Mouse (Mus musculus): ENCODE data around the gene Sqstm1. TPM values are rescaled to one million over a fixed set of nuclear protein-coding genes. Genes with fewer than 3 reads are reported as not detected.

Gene Sqstm1
- polyA plus RNA-seq, 1 experiment from 2014 or later: 181 TPM

- H3K4me2 ChIP-seq (ENCODE audit: low read length): no peak overlapping the region
- no peaks in the 10 kb centered on the region for H3K27me3 ChIP-seq (replicated peaks; ENCODE audit: control insufficient read depth, insufficient read depth, low read length)
- H3K9me3 ChIP-seq (ENCODE audit: control insufficient read depth, low read length): no peaks in the 10 kb centered on the region
- WGBS: 76% methylated on average over 4 of the region's 4 CpGs
- H3K36me3 ChIP-seq (ENCODE audit: control insufficient read depth, insufficient read depth, low read length): no peaks in the 10 kb centered on the region
- DNase-seq (ENCODE audit: low spot score) (no peak), ATAC-seq (replicated peaks; ENCODE audit: low FRiP score, low TSS enrichment, low read depth) (no peak)
- H3K4me1 ChIP-seq (replicated peaks; ENCODE audit: control insufficient read depth, insufficient read depth, low read length): peaks cover 10% of the 10 kb centered on the region
- H3K27ac ChIP-seq (ENCODE audit: low read depth): no peak overlapping the region
- H3K9ac ChIP-seq (ENCODE audit: low read length): no peak overlapping the region
- no peak overlapping the region for H3K4me3 ChIP-seq (ENCODE audit: low read depth, low read length)
These were observed 6.2 kb upstream of the Sqstm1 start for GRCm38 (mm10) chr11:50216724-50217366.

- WGBS: 15% methylated on average over 9 of the region's 9 CpGs
- Histone ChIP-seq H3K9ac (ENCODE audit: low read length) (no peak overlapping the region), H3K27me3 (replicated peaks; ENCODE audit: control insufficient read depth, insufficient read depth, low read length) (no peaks in the 10 kb centered on the region), H3K9me3 (ENCODE audit: control insufficient read depth, low read length) (no peaks in the 10 kb centered on the region), H3K27ac (ENCODE audit: low read depth) (no peak overlapping the region), H3K4me3 (ENCODE audit: low read depth, low read length) (no peak overlapping the region), H3K4me1 (replicated peaks; ENCODE audit: control insufficient read depth, insufficient read depth, low read length) (peaks cover 15% of the 10 kb centered on the region), H3K36me3 (ENCODE audit: control insufficient read depth, insufficient read depth, low read length) (no peaks in the 10 kb centered on the region), H3K4me2 (ENCODE audit: low read length) (no peak overlapping the region)
- DNase-seq (ENCODE audit: low spot score) (no peak), ATAC-seq (replicated peaks; ENCODE audit: low FRiP score, low TSS enrichment, low read depth) (no peak)
These were observed 5.0 kb upstream of the Sqstm1 start for GRCm38 (mm10) chr11:50215633-50216032.

GRCm38 (mm10) chr11:50214631-50215030 lies 4.0 kb upstream of the Sqstm1 start:
- Histone ChIP-seq H3K27ac (ENCODE audit: low read depth) (no peak overlapping the region), H3K27me3 (replicated peaks; ENCODE audit: control insufficient read depth, insufficient read depth, low read length) (no peaks in the 10 kb centered on the region), H3K4me2 (ENCODE audit: low read length) (no peak overlapping the region), H3K4me1 (replicated peaks; ENCODE audit: control insufficient read depth, insufficient read depth, low read length) (peaks cover 15% of the 10 kb centered on the region), H3K36me3 (ENCODE audit: control insufficient read depth, insufficient read depth, low read length) (no peaks in the 10 kb centered on the region), H3K9ac (ENCODE audit: low read length) (no peak overlapping the region), H3K4me3 (ENCODE audit: low read depth, low read length) (no peak overlapping the region), H3K9me3 (ENCODE audit: control insufficient read depth, low read length) (no peaks in the 10 kb centered on the region)
- DNase-seq (ENCODE audit: low spot score) (no peak), ATAC-seq (replicated peaks; ENCODE audit: low FRiP score, low TSS enrichment, low read depth) (no peak)
- WGBS: 87% methylated on average over 6 of the region's 6 CpGs

- WGBS: 53% methylated on average over 11 of the region's 11 CpGs
- H3K4me2 ChIP-seq (ENCODE audit: low read length): no peak overlapping the region
- no peak overlapping the region for H3K9ac ChIP-seq (ENCODE audit: low read length)
- H3K4me3 ChIP-seq (ENCODE audit: low read depth, low read length): no peak overlapping the region
- ATAC-seq (replicated peaks; ENCODE audit: low FRiP score, low TSS enrichment, low read depth) (0 out of 2 replicates have a peak, but pooled peaks have one; percentile 10), DNase-seq (ENCODE audit: low spot score) (peak; percentile 78)
- H3K27ac ChIP-seq (ENCODE audit: low read depth): peak overlapping the region; percentile 33; the same call in 1 of the 2 replicates
- no peaks in the 10 kb centered on the region; the same call in 1 of the 2 replicates for H3K36me3 ChIP-seq (ENCODE audit: control insufficient read depth, insufficient read depth, low read length)
- H3K9me3 ChIP-seq (ENCODE audit: control insufficient read depth, low read length): no peaks in the 10 kb centered on the region
- no peaks in the 10 kb centered on the region for H3K27me3 ChIP-seq (replicated peaks; ENCODE audit: control insufficient read depth, insufficient read depth, low read length)
- H3K4me1 ChIP-seq (replicated peaks; ENCODE audit: control insufficient read depth, insufficient read depth, low read length): peaks cover 20% of the 10 kb centered on the region
These were observed 2.5 kb upstream of the Sqstm1 start for GRCm38 (mm10) chr11:50212848-50213758.

GRCm38 (mm10) chr11:50212060-50212739 lies 1.6 kb upstream of the Sqstm1 start:
- DNase-seq (ENCODE audit: low spot score): no peak
- Histone ChIP-seq H3K4me3 (ENCODE audit: low read depth, low read length) (no peak overlapping the region), H3K27ac (ENCODE audit: low read depth) (no peak overlapping the region), H3K9ac (ENCODE audit: low read length) (no peak overlapping the region), H3K27me3 (replicated peaks; ENCODE audit: control insufficient read depth, insufficient read depth, low read length) (no peaks in the 10 kb centered on the region), H3K4me1 (replicated peaks; ENCODE audit: control insufficient read depth, insufficient read depth, low read length) (peaks cover 20% of the 10 kb centered on the region), H3K4me2 (ENCODE audit: low read length) (no peak overlapping the region), H3K9me3 (ENCODE audit: control insufficient read depth, low read length) (no peaks in the 10 kb centered on the region), H3K36me3 (ENCODE audit: control insufficient read depth, insufficient read depth, low read length) (peaks cover 6% of the 10 kb centered on the region)
- ATAC-seq (replicated peaks; ENCODE audit: low FRiP score, low TSS enrichment, low read depth): no peak
- WGBS: 75% methylated on average over 3 of the region's 3 CpGs

- H3K36me3 ChIP-seq (ENCODE audit: control insufficient read depth, insufficient read depth, low read length): peaks cover 13% of the 10 kb centered on the region
- no peak overlapping the region; the same call in 1 of the 2 replicates for H3K9ac ChIP-seq (ENCODE audit: low read length)
- 90% methylated on average over 3 of the region's 3 CpGs for WGBS
- H3K4me1 ChIP-seq (replicated peaks; ENCODE audit: control insufficient read depth, insufficient read depth, low read length): peaks cover 20% of the 10 kb centered on the region
- DNase-seq (ENCODE audit: low spot score) (no peak), ATAC-seq (replicated peaks; ENCODE audit: low FRiP score, low TSS enrichment, low read depth) (no peak)
- H3K9me3 ChIP-seq (ENCODE audit: control insufficient read depth, low read length): no peaks in the 10 kb centered on the region
- no peaks in the 10 kb centered on the region for H3K27me3 ChIP-seq (replicated peaks; ENCODE audit: control insufficient read depth, insufficient read depth, low read length)
- H3K27ac ChIP-seq (ENCODE audit: low read depth): no peak overlapping the region
- H3K4me3 ChIP-seq (ENCODE audit: low read depth, low read length): peak overlapping the region; percentile 96
- H3K4me2 ChIP-seq (ENCODE audit: low read length): peak overlapping the region; percentile 66
These were observed 864 bp upstream of the Sqstm1 start for GRCm38 (mm10) chr11:50211322-50212059.

GRCm38 (mm10) chr11:50210101-50210504 lies 524 bp downstream of the Sqstm1 start:
- peak; percentile 91 for ATAC-seq (replicated peaks; ENCODE audit: low FRiP score, low TSS enrichment, low read depth)

GRCm38 (mm10) chr11:50208039-50208438 lies 2.6 kb downstream of the Sqstm1 start:
- no peak for ATAC-seq (replicated peaks; ENCODE audit: low FRiP score, low TSS enrichment, low read depth)
- Histone ChIP-seq H3K36me3 (ENCODE audit: control insufficient read depth, insufficient read depth, low read length) (peaks cover 47% of the 10 kb centered on the region), H3K4me2 (ENCODE audit: low read length) (no peak overlapping the region), H3K27ac (ENCODE audit: low read depth) (no peak overlapping the region), H3K4me1 (replicated peaks; ENCODE audit: control insufficient read depth, insufficient read depth, low read length) (peaks cover 11% of the 10 kb centered on the region), H3K9ac (ENCODE audit: low read length) (no peak overlapping the region), H3K4me3 (ENCODE audit: low read depth, low read length) (no peak overlapping the region), H3K9me3 (ENCODE audit: control insufficient read depth, low read length) (no peaks in the 10 kb centered on the region), H3K27me3 (replicated peaks; ENCODE audit: control insufficient read depth, insufficient read depth, low read length) (no peaks in the 10 kb centered on the region)
- DNase-seq (ENCODE audit: low spot score): no peak
- 96% methylated on average over 5 of the region's 5 CpGs for WGBS

More at GRCm38 (mm10) chr11:50210101-50210504, 524 bp downstream of the Sqstm1 start:
- no peak for DNase-seq (ENCODE audit: low spot score)
- Histone ChIP-seq H3K4me2 (ENCODE audit: low read length) (peak overlapping the region; percentile 66), H3K27me3 (replicated peaks; ENCODE audit: control insufficient read depth, insufficient read depth, low read length) (no peaks in the 10 kb centered on the region), H3K9me3 (ENCODE audit: control insufficient read depth, low read length) (no peaks in the 10 kb centered on the region), H3K27ac (ENCODE audit: low read depth) (peak overlapping the region; percentile 99), H3K4me1 (replicated peaks; ENCODE audit: control insufficient read depth, insufficient read depth, low read length) (peaks cover 11% of the 10 kb centered on the region), H3K36me3 (ENCODE audit: control insufficient read depth, insufficient read depth, low read length) (peaks cover 27% of the 10 kb centered on the region), H3K4me3 (ENCODE audit: low read depth, low read length) (peak overlapping the region; percentile 96), H3K9ac (ENCODE audit: low read length) (peak overlapping the region; percentile 97)
- WGBS: under 1% methylated on average over 24 of the region's 24 CpGs
